Mouse (Mus musculus) kidney, postnatal 36 days (tissue): ENCODE measurements around the gene Amd2.

Source experiments
- DNase-seq, 2 experiments: peaks; one replicate each; pipeline ENCODE4 v3.0.0; 2021 to 2022; ENCODE audit warnings: mixed read lengths in 2 of 2

The Amd2 gene

GRCm38 (mm10) chr10:35711792-35712191 lies at the start of gene Amd2:
Gene Amd2, minus strand, starts transcription at chr10:35711892.
- DNase-seq = no peak

GRCm38 (mm10) chr10:35761280-35761679 lies 49.6 kb upstream of the Amd2 start:
- no peak for DNase-seq

- DNase-seq = no peak
Observed at GRCm38 (mm10) chr10:35737639-35738038, 25.9 kb upstream of the Amd2 start.

GRCm38 (mm10) chr10:35714266-35714665 lies 2.6 kb upstream of the Amd2 start:
- no peak for DNase-seq
